ENCODE assay signal across 13 mouse cellular contexts in genomic region chr1:86343969-86344861, GRCm38 (mm10). TPM values are rescaled to one million over a fixed set of nuclear protein-coding genes. Genes with fewer than 3 reads are reported as not detected.
DNase-seq lines count a peak whose midpoint lies in the region; ATAC-seq and TF ChIP-seq lines count a peak whose summit lies in the region.
"Had no signal": no experiment of that assay in that cellular context is flagged by ENCODE, and none has a peak within 500 bp of the region (broad histone marks: within the 10 kb centered on the region; RNA-seq: fewer than 3 reads in every experiment).

No protein-coding gene starts in this region.

- no peaks in the 10 kb centered on the region for H3K9me3 ChIP-seq in liver, embryonic 13.5 days (replicated peaks)
- no peaks in the 10 kb centered on the region for H3K9me3 ChIP-seq in liver, embryonic 12.5 days (replicated peaks)
- no peaks in the 10 kb centered on the region for H3K9me3 ChIP-seq in kidney, embryonic 15.5 days (replicated peaks)

- H3K4me2 ChIP-seq in liver, embryonic 13.5 days: no peak overlapping the region
- no peak overlapping the region for H3K4me2 ChIP-seq in liver, embryonic 12.5 days
- H3K4me2 ChIP-seq in kidney, embryonic 15.5 days: no peak overlapping the region

- H3K36me3 ChIP-seq in liver, embryonic 13.5 days: peaks cover 26% of the 10 kb centered on the region
- H3K36me3 ChIP-seq in liver, embryonic 12.5 days: peaks cover 33% of the 10 kb centered on the region
- H3K36me3 ChIP-seq in thymus, adult 2 months (ENCODE audit: control insufficient read depth, insufficient read depth, low read length): peaks cover 19% of the 10 kb centered on the region
- peaks cover 35% of the 10 kb centered on the region for H3K36me3 ChIP-seq in kidney, embryonic 15.5 days

- peak overlapping the region; percentile 35; the same call in 1 of the 2 replicates for H3K27ac ChIP-seq in liver, embryonic 13.5 days
- no peak overlapping the region; the same call in 1 of the 2 replicates for H3K27ac ChIP-seq in liver, embryonic 12.5 days
- no peak overlapping the region; the same call in 1 of the 2 replicates for H3K27ac ChIP-seq in thymus, adult 2 months (ENCODE audit: control insufficient read depth, insufficient read depth, low read length)
- H3K27ac ChIP-seq in left cerebral cortex, adult 2 months: no peak overlapping the region
- H3K27ac ChIP-seq in kidney, embryonic 15.5 days: no peak overlapping the region
- H3K27ac ChIP-seq: hindbrain, postnatal 0 days had no signal

- TF ChIP-seq POLR2A in thymus, adult 2 months (IDR thresholded peaks at IDR 0.05; ENCODE audit: control insufficient read depth, extremely low read depth, insufficient read depth, low read length, poor library complexity): no peak

- peaks cover 5% of the 10 kb centered on the region; the same call in 1 of the 2 replicates for H3K4me1 ChIP-seq in liver, embryonic 13.5 days (replicated peaks)
- no peaks in the 10 kb centered on the region for H3K4me1 ChIP-seq in liver, embryonic 12.5 days
- H3K4me1 ChIP-seq in thymus, adult 2 months (replicated peaks; ENCODE audit: control insufficient read depth, insufficient read depth, low read length): peaks cover 2% of the 10 kb centered on the region
- no peaks in the 10 kb centered on the region; the same call in 1 of the 2 replicates for H3K4me1 ChIP-seq in kidney, embryonic 15.5 days

- H3K27me3 ChIP-seq in liver, embryonic 13.5 days: no peaks in the 10 kb centered on the region
- no peaks in the 10 kb centered on the region for H3K27me3 ChIP-seq in liver, embryonic 12.5 days (replicated peaks)
- H3K27me3 ChIP-seq in thymus, adult 2 months (ENCODE audit: control insufficient read depth, insufficient read depth, low read length): no peaks in the 10 kb centered on the region
- no peaks in the 10 kb centered on the region for H3K27me3 ChIP-seq in kidney, embryonic 15.5 days

- no peak overlapping the region for H3K9ac ChIP-seq in liver, embryonic 13.5 days
- H3K9ac ChIP-seq in liver, embryonic 12.5 days: no peak overlapping the region
- no peak overlapping the region for H3K9ac ChIP-seq in kidney, embryonic 15.5 days

- no peak for ATAC-seq in liver, embryonic 13.5 days (ENCODE audit: low read depth)
- no peak for ATAC-seq in liver, embryonic 12.5 days
- ATAC-seq in kidney, embryonic 15.5 days (replicated peaks; ENCODE audit: low FRiP score): no peak
- ATAC-seq: hindbrain, postnatal 0 days had no signal

- intact Hi-C loops in left cerebral cortex, adult 2 months (cut with DNase I): no loop called here

- no peak overlapping the region for H3K4me3 ChIP-seq in liver, embryonic 13.5 days (replicated peaks)
- H3K4me3 ChIP-seq in liver, embryonic 12.5 days: no peak overlapping the region
- H3K4me3 ChIP-seq in thymus, adult 2 months (ENCODE audit: control insufficient read depth, insufficient read depth, low read length): no peak overlapping the region
- no peak overlapping the region for H3K4me3 ChIP-seq in left cerebral cortex, adult 2 months
- H3K4me3 ChIP-seq in kidney, embryonic 15.5 days (replicated peaks): no peak overlapping the region

- DNase-seq in liver, embryonic 13.5 days: no peak
- DNase-seq in MEL-GATA-1-ER (ENCODE audit: extremely low read depth, low read depth): peak; percentile 59
- peak; percentile 4 for DNase-seq in lung, postnatal 14 days
- DNase-seq in thymus, adult 2 months: peak; percentile 39
- DNase-seq in left cerebral cortex, adult 2 months (ENCODE audit: extremely low spot score in 1 of 2, low spot score in 2 of 2): no peak
- DNase-seq in left cerebral cortex, adult 18-20 months (ENCODE audit: low spot score in 2 of 2): no peak
- DNase-seq: kidney, postnatal 25 days; left cerebral cortex, postnatal 4 days; right cerebral cortex, postnatal 25 days had no signal

- 26% methylated on average over 4 of the region's 4 CpGs for WGBS in liver, embryonic 13.5 days (ENCODE audit: insufficient replicate concordance)
- WGBS in liver, embryonic 12.5 days (ENCODE audit: insufficient replicate concordance): 31% methylated on average over 4 of the region's 4 CpGs
- 23% methylated on average over 4 of the region's 4 CpGs for WGBS in thymus, adult 2 months
- 67% methylated on average over 4 of the region's 4 CpGs for WGBS in kidney, embryonic 15.5 days

- no peak for TF ChIP-seq CTCF in thymus, adult 2 months (IDR thresholded peaks at IDR 0.05; ENCODE audit: borderline replicate concordance, control insufficient read depth, extremely low read depth, insufficient read depth, low read length, poor library complexity)
- no peak for TF ChIP-seq CTCF in left cerebral cortex, adult 2 months (IDR thresholded peaks at IDR 0.05)

RNA-seq across cellular contexts. Expression of gene Ncl, which starts 15.0 kb away (rescaled TPM):
- polyA plus RNA-seq in liver, embryonic 13.5 days (2015; fragmentation: Nextera tagmentation; extraction: Ambion mirVana): 423 and 530 TPM in 2 replicates
- 648 and 660 TPM in 2 replicates for polyA plus RNA-seq in liver, embryonic 12.5 days (2016; fragmentation: Nextera tagmentation; extraction: Ambion mirVana)
- 17.0 and 21.5 TPM in 2 replicates for polyA plus RNA-seq in thymus, adult 2 months (2012; rRNA removed)
- total RNA-seq in left cerebral cortex, adult 2 months (2021): 100 to 1,000 TPM; 131 to 133 TPM
- total RNA-seq in left cerebral cortex, adult 18-20 months (2021): 100 to 1,000 TPM; 130 TPM
- 500 and 531 TPM in 2 replicates for polyA plus RNA-seq in kidney, embryonic 15.5 days (2015; fragmentation: Nextera tagmentation; extraction: Ambion mirVana)

RNA-seq across cellular contexts. Expression of gene B3gnt7, which starts 41.6 kb away (rescaled TPM):
- 2.4 and 3.2 TPM in 2 replicates for polyA plus RNA-seq in liver, embryonic 13.5 days (2015; fragmentation: Nextera tagmentation; extraction: Ambion mirVana)
- 4.7 and 4.8 TPM in 2 replicates for polyA plus RNA-seq in liver, embryonic 12.5 days (2016; fragmentation: Nextera tagmentation; extraction: Ambion mirVana)
- 1.4 and 1.5 TPM in 2 replicates for polyA plus RNA-seq in thymus, adult 2 months (2012; rRNA removed)
- 1 to 10 TPM in 1 of 2 experiments, under 1 TPM in 1; 0.97 to 1.4 TPM for total RNA-seq in left cerebral cortex, adult 2 months (2021)
- 1 to 10 TPM in 1 of 2 experiments, under 1 TPM in 1; 0.77 to 1.1 TPM for total RNA-seq in left cerebral cortex, adult 18-20 months (2021)
- 7.5 and 7.8 TPM in 2 replicates for polyA plus RNA-seq in kidney, embryonic 15.5 days (2015; fragmentation: Nextera tagmentation; extraction: Ambion mirVana)
- total RNA-seq: gastrocnemius, adult 18-20 months had no signal

Comparison
In these comparisons a context has a peak if more than half of its experiments do, and no peak if none do; other contexts are left out.
1. DNase-seq: peak in MEL-GATA-1-ER (single experiment), lung, postnatal 14 days (single experiment) and thymus, adult 2 months (single experiment); none in liver, embryonic 13.5 days (single experiment), left cerebral cortex, adult 2 months (0 of 2) and left cerebral cortex, adult 18-20 months (0 of 2).
2. RNA of gene Ncl, which starts 15.0 kb away (polyA plus RNA-seq): 648 to 660 TPM in liver, embryonic 12.5 days, 500 to 531 TPM in kidney, embryonic 15.5 days and 423 to 530 TPM in liver, embryonic 13.5 days; 17.0 to 21.5 TPM in thymus, adult 2 months; every median in the first group is over 10 times any median in the second.